Mouse (Mus musculus) T-helper 17 cell (primary cell): ENCODE measurements around the gene Lima1.

Experiments
- in situ Hi-C, 2 experiments: fragments of 300-600 bp; cut with MboI, MseI; formaldehyde crosslinking; loops; 1 replicate in 1 of 2; 2 replicates in 1 of 2; pipeline ENCODE4 v1.15.1; 2025; ENCODE audit warnings: high pct_unique_total_duplicates in 2 of 2

Lima1 gene

GRCm38 (mm10) chr15:99807776-99808735 is 67.2 kb downstream of the Lima1 start:
- in situ Hi-C loops = no loop called here

DNA sequence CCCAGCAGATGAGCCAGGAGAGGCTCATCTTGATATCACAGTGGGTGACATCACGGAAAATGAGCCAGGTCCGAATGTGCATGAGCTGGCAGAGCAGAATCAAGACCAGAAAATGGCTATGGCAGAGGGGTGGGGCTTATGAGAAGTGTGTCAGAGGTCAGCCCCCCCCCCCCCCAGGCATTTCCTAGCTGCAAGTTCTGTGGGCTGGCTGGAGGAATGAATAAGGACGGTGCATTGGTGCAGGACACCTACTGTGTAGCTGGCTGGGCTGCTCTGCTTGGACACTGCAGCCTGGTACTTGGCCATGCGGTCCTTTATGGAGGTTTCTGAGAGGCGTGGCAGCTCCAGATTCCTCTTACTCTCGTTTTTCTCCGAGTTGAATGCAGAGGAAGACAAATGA is 69.1 kb downstream of the Lima1 start:
- in situ Hi-C loops = no loop called here

- in situ Hi-C loops = no loop called here
Observed at GRCm38 (mm10) chr15:99805673-99806072, 69.6 kb downstream of the Lima1 start.

- in situ Hi-C loops = no loop called here
Observed at GRCm38 (mm10) chr15:99803186-99803644, 72.0 kb downstream of the Lima1 start.

DNA sequence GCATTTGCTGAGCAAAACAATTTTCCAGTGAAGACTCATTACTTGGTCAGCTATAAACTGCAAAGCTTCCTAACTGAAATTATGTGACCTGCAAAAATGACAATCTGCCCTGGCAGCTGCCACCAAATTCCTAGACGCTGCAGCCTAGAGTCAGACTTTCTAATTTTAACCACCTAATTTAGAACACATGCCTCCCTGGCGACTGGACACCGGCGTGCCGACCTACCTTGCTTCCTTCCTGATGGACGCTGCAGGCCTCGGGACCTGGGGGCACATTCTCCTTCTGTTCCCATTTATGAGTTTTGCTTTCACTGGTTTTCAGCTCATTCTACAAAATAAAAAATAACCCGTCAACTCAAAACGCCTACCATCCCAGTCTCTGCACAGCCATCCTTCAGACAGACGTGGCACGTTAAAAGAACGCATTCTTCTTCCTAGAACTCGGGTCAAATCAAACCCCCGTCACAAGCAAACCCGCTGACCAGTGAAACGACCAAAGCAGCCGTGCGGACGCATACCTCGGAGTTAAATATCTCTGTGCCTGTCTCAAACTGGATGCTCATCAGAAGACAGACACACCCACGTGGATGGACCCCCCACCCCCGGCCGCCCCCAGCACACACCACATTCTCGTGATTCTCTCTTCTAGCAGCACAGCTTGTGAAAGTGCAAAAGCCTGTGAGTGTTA is 73.2 kb downstream of the Lima1 start:
- in situ Hi-C loops = no loop called here

GRCm38 (mm10) chr15:99799706-99800105 is 75.5 kb downstream of the Lima1 start:
- in situ Hi-C loops = no loop called here

DNA sequence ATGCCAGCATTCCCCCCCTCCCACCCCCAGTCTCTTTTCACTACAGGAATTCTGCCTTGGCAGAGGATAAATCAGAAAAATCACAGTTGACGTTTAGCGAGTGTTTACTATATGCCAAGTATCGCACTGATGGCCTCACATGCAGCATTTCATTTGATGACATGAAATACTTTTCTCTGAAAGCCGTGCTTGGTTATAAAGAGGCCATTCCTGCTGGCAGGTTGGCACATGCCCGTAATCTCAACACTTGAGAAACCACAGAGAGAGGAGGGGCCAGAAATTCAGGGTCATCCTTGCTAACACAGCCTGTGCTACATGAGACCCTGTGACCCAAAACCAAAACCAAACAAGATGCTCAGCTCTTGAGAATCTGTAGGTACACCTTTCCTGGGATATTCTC is 77.4 kb downstream of the Lima1 start:
- in situ Hi-C loops = no loop called here

- in situ Hi-C loops = no loop called here
Observed at GRCm38 (mm10) chr15:99796735-99797134, 78.5 kb downstream of the Lima1 start.

GRCm38 (mm10) chr15:99796066-99796465 is 79.2 kb downstream of the Lima1 start:
- in situ Hi-C loops = no loop called here

GRCm38 (mm10) chr15:99792221-99792815 is 82.9 kb downstream of the Lima1 start:
- in situ Hi-C loops = no loop called here

DNA sequence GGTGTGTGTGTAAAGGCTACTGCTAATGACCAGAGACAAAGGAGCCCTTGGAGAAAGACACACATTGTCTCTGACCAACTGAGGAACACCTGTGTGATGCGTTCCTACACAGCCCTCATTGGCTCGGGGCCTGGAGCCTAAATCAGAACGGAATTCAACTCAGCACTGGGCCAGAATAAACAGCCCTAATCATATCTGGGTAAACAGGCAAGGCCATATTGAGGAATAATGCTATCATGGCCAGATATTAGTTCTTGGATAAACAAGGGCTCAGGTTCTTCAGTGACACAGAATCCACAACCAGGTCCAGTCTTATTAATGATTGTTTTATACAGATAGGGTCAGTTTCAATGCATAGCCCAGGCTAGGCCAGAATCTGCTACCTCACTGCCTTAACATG is 84.3 kb downstream of the Lima1 start:
- in situ Hi-C loops = no loop called here

- in situ Hi-C loops = no loop called here
Observed at GRCm38 (mm10) chr15:99790464-99790863, 84.8 kb downstream of the Lima1 start.

- in situ Hi-C loops = loop anchor here in 1 of 2 experiments (10.0 kb wide), 1 partner anchor 1073 kb away; no protein-coding TSS in a partner anchor
Observed at GRCm38 (mm10) chr15:99787625-99788120, 87.6 kb downstream of the Lima1 start.

DNA sequence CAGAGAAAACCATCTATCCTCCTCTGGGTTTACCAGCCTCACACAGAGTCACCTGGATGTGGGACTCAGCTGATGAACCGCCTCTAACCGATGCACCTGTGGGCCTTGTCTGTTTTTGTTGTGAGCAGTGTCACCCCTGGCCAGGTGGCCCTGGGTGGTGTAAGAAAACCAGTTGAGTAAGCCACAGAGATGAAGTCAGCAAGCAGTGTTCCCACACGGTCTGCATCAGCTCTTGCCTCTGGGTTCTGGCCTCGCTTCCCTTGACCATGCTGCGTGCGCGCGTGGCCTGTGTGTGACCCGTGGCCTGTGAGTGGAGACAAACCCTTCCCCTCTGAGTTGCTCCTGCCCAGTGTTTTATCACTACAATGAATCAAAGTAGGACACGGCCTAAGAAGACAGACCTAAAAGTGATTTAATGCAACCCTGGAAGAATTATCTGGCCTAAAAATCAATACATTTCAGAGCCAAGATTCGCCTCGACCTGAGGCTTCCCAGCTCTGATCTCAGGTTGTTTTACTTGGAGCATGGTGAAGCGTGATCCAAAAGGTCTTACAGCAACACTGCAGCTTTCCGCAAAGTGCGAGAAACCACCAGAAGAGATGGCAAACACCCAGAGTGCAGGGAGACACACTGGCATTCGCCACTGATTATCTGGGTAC is 96.5 kb downstream of the Lima1 start:
- in situ Hi-C loops = no loop called here

- in situ Hi-C loops = no loop called here
Observed at GRCm38 (mm10) chr15:99778148-99778547, 97.1 kb downstream of the Lima1 start.

DNA sequence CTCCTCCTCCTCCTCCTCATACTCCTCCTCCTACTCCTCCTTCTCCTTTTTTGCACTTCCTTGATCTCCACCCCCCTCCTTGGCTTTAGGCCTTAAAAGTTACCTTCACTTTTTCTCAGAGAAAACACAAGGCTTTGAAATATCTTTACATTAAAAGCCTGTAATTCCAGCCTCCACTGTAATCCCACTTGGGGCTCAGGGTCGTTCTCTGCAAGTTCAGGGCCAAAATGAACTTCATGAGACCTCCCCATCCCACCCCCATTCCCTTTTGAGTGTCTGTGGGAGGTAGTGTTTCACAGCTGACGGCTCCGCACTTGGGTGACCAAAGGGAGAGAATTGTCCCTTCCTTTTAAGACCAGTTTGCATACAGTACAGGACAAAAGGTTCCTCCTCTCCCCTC is 102.3 kb downstream of the Lima1 start:
- in situ Hi-C loops = loop anchor here (5.0 kb wide), 2 partner anchors 46 to 56 kb away; partner anchors contain the start of genes Cox14 (in 1 of the 2) and Gpd1 (in 1 of the 2)

DNA sequence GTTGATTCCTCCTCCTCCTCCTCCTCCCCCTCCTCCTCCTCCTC is 102.6 kb downstream of the Lima1 start, which contains the start of gene Cers5:
Cers5 (minus strand) TSS at position 5 of the 44 bp plus-strand sequence.
- in situ Hi-C loops = loop anchor here (5.0 kb wide), 2 partner anchors 45 to 55 kb away; partner anchors contain the start of genes Cox14 (in 1 of the 2) and Gpd1 (in 1 of the 2)

DNA sequence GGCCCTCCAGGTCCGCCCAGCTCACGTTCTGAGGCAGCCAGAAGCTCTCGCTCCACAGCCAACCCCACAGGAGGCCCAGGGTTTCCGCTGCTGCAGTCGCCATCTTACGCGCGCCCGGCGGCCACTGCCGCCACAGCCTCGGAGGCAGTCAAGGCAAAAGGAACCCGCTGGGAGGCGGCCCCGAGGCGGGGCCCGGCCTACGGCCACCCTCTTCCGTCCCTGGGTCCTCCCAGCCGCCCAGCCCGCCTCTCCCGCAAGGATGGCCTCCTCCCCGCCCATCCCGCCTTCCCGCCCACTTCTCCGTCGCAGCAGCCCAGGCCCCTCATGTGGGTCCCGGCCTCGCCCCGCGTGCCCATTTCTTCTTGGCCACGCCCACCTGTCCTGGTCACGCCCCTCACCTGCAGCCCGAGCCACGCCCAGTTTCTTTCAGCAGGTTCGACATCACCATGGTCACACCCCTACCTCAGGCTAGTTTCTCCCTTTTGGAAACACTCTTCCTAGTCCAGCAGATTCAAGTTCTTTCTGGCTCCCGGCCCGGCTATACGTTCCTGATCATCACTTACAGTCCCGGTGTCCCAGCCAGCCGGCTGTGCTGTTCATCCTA is 102.9 kb downstream of the Lima1 start:
- in situ Hi-C loops = loop anchor here (5.0 kb wide), 2 partner anchors 45 to 55 kb away; partner anchors contain the start of genes Cox14 (in 1 of the 2) and Gpd1 (in 1 of the 2)

DNA sequence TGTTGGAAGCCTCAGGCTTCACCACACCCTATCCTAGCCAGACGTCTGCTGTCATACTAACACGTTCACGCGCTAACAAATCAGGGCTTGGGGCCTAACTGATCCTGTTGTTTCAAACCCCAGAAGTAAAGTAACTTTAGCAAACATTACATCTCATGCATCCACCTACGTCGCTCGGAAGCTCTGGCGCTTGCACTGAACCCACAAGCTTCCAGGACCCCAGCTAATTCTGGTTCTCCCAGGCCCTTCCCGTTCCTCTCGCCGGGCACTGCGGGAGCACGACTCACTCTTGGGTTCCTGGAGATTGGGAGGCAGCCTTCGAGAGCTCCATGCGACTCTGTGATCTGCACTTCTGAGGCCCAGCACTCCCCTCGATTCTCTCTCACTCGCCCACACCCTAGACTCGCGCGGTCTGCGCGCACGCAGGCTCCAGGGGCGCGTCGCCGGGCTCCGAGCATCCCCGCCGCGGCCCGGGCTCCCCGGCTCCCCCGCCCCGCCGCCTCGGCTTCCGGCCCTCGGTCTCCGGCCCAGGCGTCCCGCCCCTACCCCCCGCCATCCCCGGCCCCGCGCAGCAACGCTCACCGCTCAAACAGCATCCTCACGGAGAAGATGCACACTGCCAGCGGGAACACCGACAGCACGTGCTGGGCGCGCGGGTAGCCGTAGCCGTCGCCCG is 103.5 kb downstream of the Lima1 start:
- in situ Hi-C loops = loop anchor here (5.0 kb wide), 2 partner anchors 44 to 54 kb away; partner anchors contain the start of genes Cox14 (in 1 of the 2) and Gpd1 (in 1 of the 2)

- in situ Hi-C loops = loop anchor here (5.0 kb wide), 2 partner anchors 44 to 54 kb away; partner anchors contain the start of genes Cox14 (in 1 of the 2) and Gpd1 (in 1 of the 2)
Observed at GRCm38 (mm10) chr15:99771004-99771500, 104.2 kb downstream of the Lima1 start.
